ENCODE assay signal across 20 mouse cellular contexts in genomic region chr7:142493535-142493934, GRCm38 (mm10). TPM values are rescaled to one million over a fixed set of nuclear protein-coding genes. Genes with fewer than 3 reads are reported as not detected.
DNase-seq lines count a peak whose midpoint lies in the region; ATAC-seq and TF ChIP-seq lines count a peak whose summit lies in the region.
"Had no signal": no experiment of that assay in that cellular context is flagged by ENCODE, and none has a peak within 500 bp of the region (broad histone marks: within the 10 kb centered on the region; RNA-seq: fewer than 3 reads in every experiment).

No protein-coding gene starts in this region.

- H3K4me2 ChIP-seq in neural tube, embryonic 15.5 days = no peak overlapping the region
- H3K4me2 ChIP-seq in limb, embryonic 14.5 days (replicated peaks; ENCODE audit: low read depth, low read length, severe bottlenecking) = no peak overlapping the region
- H3K4me2 ChIP-seq: forebrain, embryonic 13.5 days; midbrain, embryonic 12.5 days had no signal

- no peak for ATAC-seq in neural tube, embryonic 15.5 days (ENCODE audit: low FRiP score)
- ATAC-seq in limb, embryonic 14.5 days (ENCODE audit: low FRiP score, low read depth) = 0 out of 2 replicates have a peak, but pooled peaks have one; percentile 14
- ATAC-seq in frontal cortex, adult (ENCODE audit: low TSS enrichment) = no peak
- ATAC-seq: forebrain, embryonic 13.5 days had no signal

- no peaks in the 10 kb centered on the region for H3K27me3 ChIP-seq in neural tube, embryonic 15.5 days (replicated peaks)
- no peaks in the 10 kb centered on the region for H3K27me3 ChIP-seq in limb, embryonic 14.5 days (ENCODE audit: control insufficient read depth, insufficient read depth, low read length)
- H3K27me3 ChIP-seq: midbrain, embryonic 12.5 days had no signal

- no peak overlapping the region for H3K4me3 ChIP-seq in neural tube, embryonic 15.5 days (replicated peaks)
- H3K4me3 ChIP-seq in limb, embryonic 14.5 days (replicated peaks; ENCODE audit: low read length) = no peak overlapping the region
- H3K4me3 ChIP-seq: forebrain, embryonic 13.5 days; layer of hippocampus, adult 2 months; midbrain, embryonic 12.5 days had no signal

- no peak overlapping the region for H3K9ac ChIP-seq in neural tube, embryonic 15.5 days (replicated peaks)
- H3K9ac ChIP-seq in limb, embryonic 14.5 days (ENCODE audit: low read depth, low read length, severe bottlenecking) = no peak overlapping the region
- H3K9ac ChIP-seq: forebrain, embryonic 13.5 days; midbrain, embryonic 12.5 days had no signal

- peak; percentile 90 for DNase-seq in heart, adult 11 months
- DNase-seq in heart, adult 9 months (ENCODE audit: low spot score in 2 of 2) = no peak
- peak; percentile 65 for DNase-seq in neural tube, embryonic 10.5 days (ENCODE audit: extremely low spot score, low spot score)
- no peak for DNase-seq in limb, embryonic 14.5 days (ENCODE audit: low spot score)
- DNase-seq in urinary bladder, postnatal 10 days (ENCODE audit: low spot score) = no peak
- no peak for DNase-seq in c-Kit-positive CD71-positive TER-119-positive erythroid progenitor cells, embryonic 14.5 days (ENCODE audit: low spot score)
- DNase-seq: adrenal gland, postnatal 36 days; cerebellum, adult 11 months; heart, postnatal 36 days; kidney, adult 8-10 months; lung, postnatal 14 days; thymus, adult 18-20 months had no signal

- H3K27ac ChIP-seq in neural tube, embryonic 15.5 days (replicated peaks) = no peak overlapping the region
- peak overlapping the region; percentile 38; the same call in 1 of the 2 replicates for H3K27ac ChIP-seq in limb, embryonic 14.5 days (replicated peaks; ENCODE audit: low read depth, low read length)
- H3K27ac ChIP-seq: forebrain, embryonic 13.5 days; layer of hippocampus, adult 2 months; midbrain, embryonic 12.5 days had no signal

- no peak for TF ChIP-seq POLR2A in limb, embryonic 14.5 days (IDR thresholded peaks at IDR 0.05; ENCODE audit: borderline replicate concordance, extremely low read depth, insufficient read depth, insufficient read length)

- no peaks in the 10 kb centered on the region for H3K36me3 ChIP-seq in neural tube, embryonic 15.5 days
- H3K36me3 ChIP-seq in limb, embryonic 14.5 days (ENCODE audit: control insufficient read depth, insufficient read depth, low read length) = peaks cover 40% of the 10 kb centered on the region
- H3K36me3 ChIP-seq: G1E; midbrain, embryonic 12.5 days had no signal

- no peaks in the 10 kb centered on the region for H3K4me1 ChIP-seq in neural tube, embryonic 15.5 days
- peaks cover 3% of the 10 kb centered on the region; the same call in 1 of the 2 replicates for H3K4me1 ChIP-seq in limb, embryonic 14.5 days (ENCODE audit: control insufficient read depth, insufficient read depth, low read length)
- H3K4me1 ChIP-seq: forebrain, embryonic 13.5 days; midbrain, embryonic 12.5 days had no signal

- no peaks in the 10 kb centered on the region for H3K9me3 ChIP-seq in neural tube, embryonic 15.5 days (replicated peaks)
- H3K9me3 ChIP-seq in limb, embryonic 14.5 days (ENCODE audit: control insufficient read depth, low read length) = no peaks in the 10 kb centered on the region
- H3K9me3 ChIP-seq: forebrain, embryonic 13.5 days; G1E; midbrain, embryonic 12.5 days had no signal

- WGBS in neural tube, embryonic 15.5 days = 72% methylated on average over 8 of the region's 8 CpGs
- 45% methylated on average over 8 of the region's 8 CpGs for WGBS in limb, embryonic 14.5 days

RNA-seq across cellular contexts. Expression of gene Tnnt3, which starts 5.1 kb away (rescaled TPM):
- polyA plus RNA-seq in neural tube, embryonic 15.5 days (2015; fragmentation: Nextera tagmentation; extraction: Ambion mirVana) = 14.9 and 26.9 TPM in 2 replicates
- 42.5 and 114 TPM in 2 replicates for polyA plus RNA-seq in limb, embryonic 14.5 days (2012; rRNA removed)
- 101 and 183 TPM in 2 replicates for polyA plus RNA-seq in limb, embryonic 14.5 days (2014; fragmentation: Nextera tagmentation; extraction: Ambion mirVana)
- polyA plus RNA-seq: G1E; liver, adult 2 months had no signal

RNA-seq across cellular contexts. Expression of gene Lsp1, which starts 32.9 kb away (rescaled TPM):
- polyA plus RNA-seq in neural tube, embryonic 15.5 days (2015; fragmentation: Nextera tagmentation; extraction: Ambion mirVana) = 6.9 and 58.6 TPM in 2 replicates
- polyA plus RNA-seq in limb, embryonic 14.5 days (2012; rRNA removed) = 102 TPM in 2 replicates
- polyA plus RNA-seq in limb, embryonic 14.5 days (2014; fragmentation: Nextera tagmentation; extraction: Ambion mirVana) = 45.8 and 48.0 TPM in 2 replicates

RNA-seq across cellular contexts. Expression of gene Mrpl23, which starts 39.0 kb away (rescaled TPM):
- 21.0 and 27.9 TPM in 2 replicates for polyA plus RNA-seq in neural tube, embryonic 15.5 days (2015; fragmentation: Nextera tagmentation; extraction: Ambion mirVana)
- 94.6 and 97.2 TPM in 2 replicates for polyA plus RNA-seq in limb, embryonic 14.5 days (2012; rRNA removed)
- 30.0 and 40.8 TPM in 2 replicates for polyA plus RNA-seq in limb, embryonic 14.5 days (2014; fragmentation: Nextera tagmentation; extraction: Ambion mirVana)

RNA-seq across cellular contexts. Expression of gene Tnni2, which starts 51.9 kb away (rescaled TPM):
- polyA plus RNA-seq in neural tube, embryonic 15.5 days (2015; fragmentation: Nextera tagmentation; extraction: Ambion mirVana) = 16.4 and 24.8 TPM in 2 replicates
- 60.8 and 156 TPM in 2 replicates for polyA plus RNA-seq in limb, embryonic 14.5 days (2012; rRNA removed)
- polyA plus RNA-seq in limb, embryonic 14.5 days (2014; fragmentation: Nextera tagmentation; extraction: Ambion mirVana) = 76.8 and 134 TPM in 2 replicates
- polyA plus RNA-seq: liver, adult 2 months had no signal

RNA-seq across cellular contexts. Expression of gene Syt8, which starts 58.9 kb away (rescaled TPM):
- polyA plus RNA-seq in neural tube, embryonic 15.5 days (2015; fragmentation: Nextera tagmentation; extraction: Ambion mirVana) = 0.14 TPM in 1 of 2 replicates, not detected in the other
- polyA plus RNA-seq in limb, embryonic 14.5 days (2012; rRNA removed) = 4.9 and 7.3 TPM in 2 replicates
- polyA plus RNA-seq in limb, embryonic 14.5 days (2014; fragmentation: Nextera tagmentation; extraction: Ambion mirVana) = 1.5 and 2.0 TPM in 2 replicates
- polyA plus RNA-seq: cortical plate, adult 2 months; forebrain, embryonic 13.5 days; G1E; liver, adult 2 months had no signal

Comparison
In these comparisons a context has a peak if more than half of its experiments do, and no peak if none do; other contexts are left out.
1. DNase-seq: peak in heart, adult 11 months (single experiment) and neural tube, embryonic 10.5 days (single experiment); none in heart, adult 9 months (0 of 2), limb, embryonic 14.5 days (single experiment), urinary bladder, postnatal 10 days (single experiment) and c-Kit-positive CD71-positive TER-119-positive erythroid progenitor cells, embryonic 14.5 days (single experiment).